Mouse (Mus musculus): ENCODE measurements at regions not wholly inside any gene's neighbourhood (a gene's known extent, or its start where the extent isn't known, plus 50 kb on each side); places are given as distances from the start of the nearest gene placed in this dataset.

DNA sequence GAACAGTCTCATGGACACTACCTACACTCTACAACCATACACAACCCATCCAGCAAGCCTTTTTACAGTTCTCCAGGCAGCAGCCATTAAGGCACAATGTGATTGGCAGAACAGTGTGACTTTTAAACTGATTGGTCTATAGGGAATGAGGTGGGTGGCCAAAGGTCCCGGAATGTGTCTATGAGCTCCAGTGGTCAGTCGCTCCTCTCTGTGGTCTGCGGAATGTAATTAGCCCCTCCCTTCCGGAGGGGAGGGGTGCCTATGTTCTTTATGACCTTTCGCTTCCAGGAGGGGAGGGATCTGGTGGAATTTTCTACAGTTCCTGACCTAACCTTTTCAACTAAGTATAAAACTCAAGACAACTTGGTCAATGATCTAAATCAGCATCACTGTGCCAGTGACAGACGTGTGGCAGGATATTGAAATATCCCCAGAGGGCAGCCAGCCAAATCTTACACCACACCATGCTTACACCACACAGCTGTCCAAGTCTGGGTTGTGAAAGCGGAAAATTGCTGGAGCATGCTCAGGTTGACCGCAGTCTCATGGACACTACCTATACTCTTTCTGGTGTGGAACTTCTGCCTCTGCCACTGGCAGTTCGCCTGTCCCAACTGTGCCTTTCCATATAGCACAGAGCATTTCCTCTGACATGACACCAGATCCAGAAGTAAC lies 84.4 kb upstream of the Col5a2 start:
- H3K4me3 ChIP-seq (replicated peaks in 1 of 3; ENCODE audit: low read depth in 2 of 3, low read length in 2 of 3, poor library complexity in 1 of 3) = no peak overlapping the region
- no peaks in the 10 kb centered on the region for H3K27me3 ChIP-seq (replicated peaks)
- H3K36me3 ChIP-seq (replicated peaks in 1 of 2; ENCODE audit: control insufficient read depth in 1 of 2, insufficient read depth in 1 of 2, low read length in 1 of 2) = no peaks in the 10 kb centered on the region
- H3K9ac ChIP-seq (ENCODE audit: insufficient read depth, low read depth) = no peak overlapping the region
- H3K27ac ChIP-seq (ENCODE audit: insufficient read depth, low read depth) = no peak overlapping the region
- no peak for DNase-seq (ENCODE audit: extremely low read depth)
- TF ChIP-seq POLR2A (IDR thresholded peaks at IDR 0.05; ENCODE audit: low read depth, low read length) (no peak), TBP (conservative IDR thresholded peaks at IDR 0.05; ENCODE audit: low read depth, low read length) (no peak), NRF1 (IDR thresholded peaks at IDR 0.05; ENCODE audit: low read depth, low read length) (no peak), UBTF (IDR thresholded peaks at IDR 0.05; ENCODE audit: low read depth, low read length) (no peak), TCF12 (IDR thresholded peaks at IDR 0.05; ENCODE audit: low read depth, low read length) (no peak), MAZ (IDR thresholded peaks at IDR 0.05; ENCODE audit: low read depth, low read length) (no peak), RCOR1 (conservative IDR thresholded peaks at IDR 0.05; ENCODE audit: low read depth, low read length) (no peak), E2F4 (IDR thresholded peaks at IDR 0.05; ENCODE audit: insufficient replicate concordance, low read depth, low read length) (no peak), CHD2 (IDR thresholded peaks at IDR 0.05; ENCODE audit: low read length) (no peak), NELFE (IDR thresholded peaks at IDR 0.05; ENCODE audit: low read depth, low read length) (no peak), ELF1 (IDR thresholded peaks at IDR 0.05; ENCODE audit: low read depth, low read length) (no peak), ZKSCAN1 (IDR thresholded peaks at IDR 0.05; ENCODE audit: borderline replicate concordance, low read depth, low read length) (no peak), ETS1 (conservative IDR thresholded peaks at IDR 0.05; ENCODE audit: low read depth, low read length) (no peak), POLR2AphosphoS2 (IDR thresholded peaks at IDR 0.05; ENCODE audit: low read depth, low read length) (no peak), ZMIZ1 (IDR thresholded peaks at IDR 0.05; ENCODE audit: low read depth, low read length) (no peak)
- dilution Hi-C loops (cut with MboI; ENCODE audit: extremely low pct_ligation_motif_present, extremely low pct_unique_long_range_greater_than_20kb, low sequenced_read_pairs) = no loop called here
- H3K79me2 ChIP-seq (replicated peaks; ENCODE audit: control insufficient read depth, extremely low read depth, insufficient read depth, poor library complexity, severe bottlenecking) = no peaks in the 10 kb centered on the region
- no peaks in the 10 kb centered on the region for H3K4me1 ChIP-seq (ENCODE audit: control insufficient read depth in 1 of 2, insufficient read depth in 2 of 2)
- H3K4me2 ChIP-seq (ENCODE audit: insufficient read depth, low read depth, poor library complexity, severe bottlenecking) = no peak overlapping the region
- in situ Hi-C loops (cut with MboI; ENCODE audit: low pct_ligation_motif_present, low pct_unique_long_range_greater_than_20kb, low sequenced_read_pairs) = no loop called here
- H3K9me3 ChIP-seq (replicated peaks; ENCODE audit: low read length) = no peaks in the 10 kb centered on the region

DNA sequence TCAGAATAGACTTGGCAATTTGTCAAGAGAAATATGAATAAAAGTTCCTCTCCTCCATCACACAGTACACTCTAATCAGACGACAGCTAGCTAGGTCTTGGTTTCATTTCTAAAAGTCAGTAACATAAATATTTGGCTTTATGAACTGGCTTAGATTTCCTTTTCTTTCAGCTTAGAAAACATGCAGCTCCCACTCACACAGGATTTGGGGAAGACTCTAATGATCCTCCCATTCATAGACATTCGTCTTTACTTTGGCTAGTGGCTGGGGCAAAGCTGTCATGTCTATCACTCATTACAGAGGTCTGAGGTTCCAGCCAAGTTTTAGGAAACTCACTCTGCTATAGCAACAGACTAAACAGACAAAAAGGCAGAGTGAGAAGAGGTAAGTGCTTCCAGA lies 94.2 kb upstream of the Col5a2 start:
- TF ChIP-seq USF1 (IDR thresholded peaks at IDR 0.05; ENCODE audit: low read depth, low read length) (no peak), ZC3H11A (IDR thresholded peaks at IDR 0.05; ENCODE audit: low read depth, low read length) (no peak), NELFE (IDR thresholded peaks at IDR 0.05; ENCODE audit: low read depth, low read length) (no peak), MYC (IDR thresholded peaks at IDR 0.05; ENCODE audit: low read depth, low read length) (no peak), POLR2A (IDR thresholded peaks at IDR 0.05; ENCODE audit: low read depth, low read length) (no peak), USF2 (conservative IDR thresholded peaks at IDR 0.05; ENCODE audit: low read depth, low read length) (no peak), ZMIZ1 (IDR thresholded peaks at IDR 0.05; ENCODE audit: low read depth, low read length) (no peak), MXI1 (IDR thresholded peaks at IDR 0.05; ENCODE audit: low read depth, low read length) (no peak), MEF2A (IDR thresholded peaks at IDR 0.05; ENCODE audit: borderline replicate concordance, low read depth, low read length) (no peak), GABPA (IDR thresholded peaks at IDR 0.05; ENCODE audit: insufficient replicate concordance, low read depth, low read length) (no peak), RAD21 (IDR thresholded peaks at IDR 0.05; ENCODE audit: low read depth, low read length) (no peak), JUN (IDR thresholded peaks at IDR 0.05; ENCODE audit: insufficient read depth, low read depth, low read length) (no peak), CTCF (conservative IDR thresholded peaks at IDR 0.05 in 1 of 2, IDR thresholded peaks at IDR 0.05 in 1 of 2; ENCODE audit: low read depth in 2 of 2, low read length in 2 of 2) (no peak), SIN3A (IDR thresholded peaks at IDR 0.05; ENCODE audit: low read length) (no peak), MAFK (IDR thresholded peaks at IDR 0.05; ENCODE audit: insufficient replicate concordance, low read length) (no peak)
- Histone ChIP-seq H3K9me3 (replicated peaks; ENCODE audit: low read length) (no peaks in the 10 kb centered on the region), H3K79me2 (replicated peaks; ENCODE audit: control insufficient read depth, extremely low read depth, insufficient read depth, poor library complexity, severe bottlenecking) (no peaks in the 10 kb centered on the region), H3K36me3 (replicated peaks in 1 of 2; ENCODE audit: control insufficient read depth in 1 of 2, insufficient read depth in 1 of 2, low read length in 1 of 2) (no peaks in the 10 kb centered on the region), H3K27me3 (replicated peaks) (no peaks in the 10 kb centered on the region), H3K4me1 (ENCODE audit: control insufficient read depth in 1 of 2, insufficient read depth in 2 of 2) (no peaks in the 10 kb centered on the region), H3K27ac (ENCODE audit: insufficient read depth, low read depth) (no peak overlapping the region), H3K4me3 (replicated peaks in 1 of 3; ENCODE audit: low read depth in 2 of 3, low read length in 2 of 3, poor library complexity in 1 of 3) (no peak overlapping the region), H3K9ac (ENCODE audit: insufficient read depth, low read depth) (no peak overlapping the region), H3K4me2 (ENCODE audit: insufficient read depth, low read depth, poor library complexity, severe bottlenecking) (no peak overlapping the region)
- DNase-seq (ENCODE audit: extremely low read depth) = no peak
- in situ Hi-C loops (cut with MboI; ENCODE audit: low pct_ligation_motif_present, low pct_unique_long_range_greater_than_20kb, low sequenced_read_pairs) (no loop called here), dilution Hi-C loops (cut with MboI; ENCODE audit: extremely low pct_ligation_motif_present, extremely low pct_unique_long_range_greater_than_20kb, low sequenced_read_pairs) (no loop called here)

All from CH12.LX (cell line).